Mouse (Mus musculus) testis, postnatal 14 days (tissue): ENCODE results near the gene Csk.
A peak's percentile ranks its signal among the peaks of the same experiment; 100 is the strongest.

Source experiments
- DNase-seq: peaks from one replicate; pipeline ENCODE4 v3.0.0; 2021; ENCODE audit warnings: low spot score

Gene Csk

DNA sequence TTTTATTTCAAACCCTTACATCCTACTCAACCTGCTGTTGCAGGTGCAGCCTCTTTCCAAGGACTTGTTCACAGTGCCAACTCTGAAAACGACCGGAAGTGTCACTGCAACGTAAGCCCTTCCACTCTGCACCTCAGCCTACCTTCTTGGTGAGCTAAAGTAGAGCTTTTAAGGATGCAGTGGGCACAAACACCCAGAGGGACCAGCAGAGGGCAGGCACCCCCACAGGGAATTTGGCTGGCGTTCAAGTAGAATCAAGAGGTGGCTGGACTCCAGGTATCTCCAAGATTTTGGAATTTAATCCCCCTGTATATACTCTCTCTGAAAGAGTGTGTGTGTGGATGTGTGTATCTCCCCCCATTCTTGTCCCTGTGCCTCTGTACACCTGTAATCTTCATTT is 4.4 kb upstream of the Csk start:
- no peak for DNase-seq

- DNase-seq = no peak
These were observed 3.4 kb upstream of the Csk start for GRCm38 (mm10) chr9:57656631-57657350.

DNA sequence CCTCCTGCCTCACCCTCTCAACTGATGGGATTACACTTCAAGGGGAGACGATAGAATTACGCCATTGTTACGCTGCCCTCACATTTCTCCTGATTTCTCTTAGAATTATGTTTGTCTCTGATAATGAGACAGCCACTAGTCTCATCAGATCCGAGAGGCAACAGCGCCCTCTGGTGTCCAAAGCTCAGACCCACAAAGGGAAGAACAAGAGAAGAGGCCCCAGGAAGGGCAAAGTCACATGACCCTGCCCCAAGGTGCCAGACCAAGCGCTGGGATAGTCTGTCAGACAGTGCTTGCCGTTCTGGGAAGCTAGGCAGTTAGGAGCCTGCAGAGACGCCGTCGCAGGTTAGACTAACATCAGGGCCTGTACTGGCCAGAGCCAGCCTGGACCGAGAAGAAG is 2.3 kb upstream of the Csk start:
- DNase-seq = peak; percentile 87

GRCm38 (mm10) chr9:57654966-57655365 is 1.5 kb upstream of the Csk start:
- DNase-seq = no peak

GRCm38 (mm10) chr9:57652855-57653254 is 576 bp downstream of the Csk start:
- no peak for DNase-seq

DNA sequence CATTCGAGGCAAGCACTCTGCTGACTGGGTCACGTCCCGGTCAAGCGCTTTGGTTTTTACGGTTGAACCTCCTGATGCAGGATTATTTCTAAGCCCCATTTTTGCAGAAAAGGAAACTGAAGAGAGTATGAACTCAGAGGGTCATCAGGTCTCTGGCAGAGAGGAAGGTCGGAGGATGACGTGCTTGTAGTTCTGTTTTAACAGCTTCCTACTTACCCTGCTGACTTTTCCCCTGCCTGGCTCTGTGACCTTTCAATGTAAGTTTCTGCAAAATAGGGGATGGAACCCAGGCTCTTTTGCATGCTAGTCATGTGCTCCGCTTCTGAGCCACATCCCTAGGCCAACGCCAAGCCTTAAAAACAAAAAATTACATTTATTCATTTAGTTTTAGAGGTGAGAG is 1.1 kb downstream of the Csk start:
- no peak for DNase-seq

DNA sequence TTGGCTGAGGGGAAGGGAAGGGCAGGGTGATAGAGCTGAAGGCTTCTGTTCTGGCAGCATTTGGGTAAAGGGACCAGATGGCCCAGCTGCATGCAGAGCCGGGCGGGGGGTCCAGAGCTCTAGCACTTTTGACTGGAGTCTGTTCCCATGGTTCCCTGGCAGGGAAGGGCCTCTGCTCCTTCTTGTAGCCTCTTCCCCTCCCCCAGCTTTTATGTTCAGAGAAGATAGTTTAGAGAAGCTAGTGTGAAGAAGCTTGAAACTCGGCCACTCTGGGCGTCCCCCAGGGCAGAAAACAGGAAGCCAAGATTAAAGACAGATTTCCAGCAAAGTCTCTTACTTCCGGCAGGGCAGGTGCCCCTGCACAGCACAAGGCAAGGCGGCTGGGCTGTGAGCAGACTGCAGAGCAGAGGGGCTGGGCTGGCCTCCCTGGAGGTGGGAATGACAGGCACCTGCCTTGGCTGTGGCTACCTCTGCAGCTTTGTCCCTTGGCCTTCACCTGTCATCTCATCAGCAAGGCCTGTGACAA is 2.6 kb downstream of the Csk start:
- no peak for DNase-seq

DNA sequence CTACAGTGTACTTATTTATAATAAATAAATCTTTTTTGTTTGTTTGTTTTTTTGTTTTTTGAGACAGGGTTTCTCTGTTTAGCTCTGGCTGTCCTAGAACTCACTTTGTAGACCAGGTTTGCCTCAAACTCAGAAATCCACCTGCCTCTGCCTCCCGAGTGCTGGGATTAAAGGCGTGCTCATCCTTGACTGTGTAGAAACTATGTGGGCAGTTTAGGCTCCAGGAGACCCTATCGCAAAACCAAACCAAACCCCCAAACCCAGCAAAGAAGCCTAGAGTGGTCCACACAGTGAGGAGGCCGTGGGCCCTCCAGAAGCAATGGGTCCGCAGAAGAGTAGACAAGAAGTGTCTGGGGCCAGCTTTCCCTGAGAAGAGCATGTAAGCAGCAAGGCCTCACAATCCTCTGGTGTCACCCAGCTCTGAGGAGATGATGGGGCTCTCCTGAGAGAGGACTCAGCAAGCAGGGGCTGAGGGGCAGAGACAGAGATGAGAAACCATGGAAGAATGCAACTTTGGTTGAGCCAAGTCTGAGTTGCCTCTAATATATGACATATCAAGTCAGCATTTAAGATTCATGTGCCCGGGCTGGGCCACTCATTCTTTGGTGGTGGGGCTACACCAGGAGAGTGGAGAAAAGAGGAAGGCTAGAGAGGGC is 3.2 kb downstream of the Csk start:
- DNase-seq = no peak

GRCm38 (mm10) chr9:57647286-57648108 is 5.9 kb downstream of the Csk start:
- DNase-seq = no peak

DNA sequence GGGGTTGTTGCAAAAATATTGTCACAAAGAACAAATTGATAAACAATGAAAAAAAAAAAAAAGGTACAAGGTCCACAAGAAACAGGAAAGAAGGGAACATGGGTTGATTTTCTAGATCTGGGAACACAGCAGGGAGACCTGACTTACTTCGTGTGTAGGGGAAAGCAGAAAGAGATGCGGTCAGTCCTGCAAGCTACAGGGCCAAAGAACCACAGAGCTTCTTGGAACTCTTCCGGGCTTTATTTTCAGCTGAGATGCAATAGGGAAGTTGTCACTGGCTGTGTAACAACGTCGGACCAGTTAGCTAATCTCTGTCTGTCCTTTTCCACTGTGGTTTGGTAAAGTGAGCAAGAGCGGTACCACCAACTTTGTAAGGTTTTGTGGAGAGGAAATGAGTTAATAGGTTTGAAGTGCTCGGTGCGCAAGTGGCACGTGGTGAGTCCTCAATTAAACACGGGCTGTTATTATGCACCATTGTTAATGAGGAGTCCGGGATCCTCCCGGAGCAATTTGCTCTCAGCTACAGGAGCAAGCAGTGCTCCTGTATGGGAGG is 6.8 kb downstream of the Csk start:
- no peak for DNase-seq

DNA sequence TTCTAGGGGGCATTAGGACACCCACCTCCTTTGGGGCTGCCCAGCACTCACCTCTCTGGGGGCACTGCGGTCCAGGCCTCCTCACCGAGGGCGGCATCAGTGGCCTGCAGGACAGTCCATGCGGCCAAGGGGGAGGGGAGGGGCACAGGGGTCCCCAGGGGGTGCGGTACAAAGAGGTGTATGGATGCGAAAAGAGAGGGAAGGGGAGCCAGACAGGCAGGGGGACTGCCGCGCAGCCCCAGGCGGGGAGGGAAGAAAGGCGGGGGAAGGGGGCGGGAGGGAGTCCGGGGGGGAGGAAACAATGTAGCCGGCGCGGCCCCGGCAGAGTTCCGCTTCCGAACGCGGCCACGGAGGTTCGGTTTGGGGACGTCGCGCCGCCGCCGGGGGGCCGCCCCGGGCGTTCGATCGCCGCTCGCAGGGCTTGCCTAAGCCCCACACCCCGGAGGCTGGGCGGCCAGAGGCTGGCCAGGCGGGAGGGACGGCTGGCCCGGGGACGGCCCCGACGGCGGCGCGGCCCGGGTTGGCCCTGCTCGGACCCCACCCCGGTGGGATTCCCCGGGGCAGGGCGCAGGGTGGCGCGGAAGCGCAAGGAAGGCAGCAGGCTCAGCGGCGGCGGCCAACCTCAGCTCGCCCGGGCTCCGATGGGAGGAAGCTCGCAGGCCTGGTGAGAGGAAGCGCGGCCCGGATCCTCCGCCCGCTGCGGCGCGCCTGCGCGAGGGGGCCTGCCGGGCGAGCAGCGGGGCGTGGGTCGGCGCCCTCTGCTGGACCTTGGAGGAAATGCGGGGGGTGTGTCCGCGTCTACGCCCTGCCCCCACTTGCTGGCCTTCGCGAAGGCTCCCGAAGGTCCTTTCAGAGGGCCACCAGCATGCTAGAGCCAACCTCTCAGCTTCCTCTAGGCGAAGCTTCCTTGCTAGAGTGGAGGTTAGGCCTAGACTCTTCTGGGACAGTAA is 8.2 kb downstream of the Csk start:
- DNase-seq = peak; percentile 90

DNA sequence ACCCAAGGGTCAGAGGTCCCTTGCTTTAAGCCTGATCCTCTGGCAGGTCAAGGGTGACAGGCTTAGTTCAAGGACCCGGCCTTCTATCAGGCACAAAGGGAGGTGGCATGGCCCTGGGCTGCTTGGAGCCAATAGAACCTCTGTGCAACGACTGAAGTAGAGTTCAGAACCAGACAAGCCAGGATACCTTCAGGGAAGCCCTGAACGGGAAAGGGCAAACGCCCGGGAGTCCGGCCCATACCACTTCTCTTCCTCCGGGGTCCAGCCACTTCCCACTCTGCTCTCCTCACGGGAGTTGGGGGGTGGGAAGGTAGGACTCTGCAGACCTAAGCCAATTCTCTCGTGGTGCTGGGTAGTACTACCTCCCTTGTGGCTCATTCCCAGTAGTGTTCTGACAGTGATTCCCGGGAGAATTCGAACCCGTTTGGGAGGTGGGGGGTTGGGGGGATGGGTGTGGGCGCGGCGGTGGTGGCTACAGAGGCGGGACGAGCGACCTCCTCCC is 8.9 kb downstream of the Csk start:
- DNase-seq = no peak

DNA sequence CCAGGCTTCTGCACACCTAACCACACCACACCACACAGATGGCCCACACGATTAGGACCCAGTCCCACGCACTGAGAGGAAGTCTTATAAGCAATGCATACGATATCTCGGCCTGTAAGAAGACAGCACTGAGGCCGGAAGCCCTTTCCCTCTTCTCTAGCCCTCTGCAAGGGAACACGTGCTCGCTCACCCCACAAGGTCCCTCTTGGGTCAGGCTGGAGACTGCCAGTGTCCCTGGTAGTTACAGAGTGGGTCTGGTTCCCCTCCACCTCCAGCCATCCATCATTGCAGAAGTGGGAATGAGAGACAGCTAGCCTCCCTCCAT is 9.6 kb downstream of the Csk start:
- no peak for DNase-seq

- DNase-seq = no peak
These were observed 10.1 kb downstream of the Csk start for GRCm38 (mm10) chr9:57643169-57643855.

GRCm38 (mm10) chr9:57641775-57642550 is 11.5 kb downstream of the Csk start:
- no peak for DNase-seq

DNA sequence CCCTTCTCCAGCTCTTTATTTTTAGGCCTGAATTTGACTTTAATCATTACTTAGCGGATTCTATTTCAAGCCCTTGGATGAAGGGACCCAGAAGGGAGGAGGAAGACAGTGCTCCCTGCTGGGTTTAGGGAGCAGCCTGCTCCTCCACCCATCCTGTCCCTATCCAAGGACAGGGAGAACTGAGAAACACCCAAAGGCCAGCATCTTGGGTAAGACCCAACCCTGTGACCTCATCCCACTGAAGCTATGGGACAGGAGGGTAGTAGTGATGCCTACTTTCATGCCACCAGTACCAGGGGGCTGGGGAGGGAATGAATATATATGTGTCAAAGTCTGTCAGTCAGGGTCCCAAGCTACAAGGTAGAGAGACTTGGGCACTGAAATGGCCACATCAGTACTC is 12.4 kb downstream of the Csk start:
- no peak for DNase-seq

DNA sequence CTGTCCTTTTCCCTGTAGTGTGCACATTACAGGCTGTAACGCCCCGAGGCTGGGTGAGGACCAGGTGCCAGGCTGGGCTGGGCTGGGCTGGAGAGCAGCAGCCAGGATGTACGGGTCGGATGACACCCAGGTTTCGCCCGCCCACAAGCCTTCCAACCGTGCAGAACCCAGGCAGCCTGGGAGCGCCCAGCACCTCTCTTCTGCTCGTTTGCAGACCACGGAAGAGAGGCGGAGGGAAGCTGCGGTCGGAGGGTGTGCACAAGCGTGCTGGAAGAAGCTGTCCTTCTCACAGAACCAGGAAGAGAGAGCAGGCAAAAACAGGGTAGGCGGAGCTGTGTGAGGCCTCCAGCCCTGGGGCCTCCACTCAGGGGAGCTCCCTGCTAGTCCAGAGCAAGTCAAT is 13.0 kb downstream of the Csk start:
- peak; percentile 55 for DNase-seq

DNA sequence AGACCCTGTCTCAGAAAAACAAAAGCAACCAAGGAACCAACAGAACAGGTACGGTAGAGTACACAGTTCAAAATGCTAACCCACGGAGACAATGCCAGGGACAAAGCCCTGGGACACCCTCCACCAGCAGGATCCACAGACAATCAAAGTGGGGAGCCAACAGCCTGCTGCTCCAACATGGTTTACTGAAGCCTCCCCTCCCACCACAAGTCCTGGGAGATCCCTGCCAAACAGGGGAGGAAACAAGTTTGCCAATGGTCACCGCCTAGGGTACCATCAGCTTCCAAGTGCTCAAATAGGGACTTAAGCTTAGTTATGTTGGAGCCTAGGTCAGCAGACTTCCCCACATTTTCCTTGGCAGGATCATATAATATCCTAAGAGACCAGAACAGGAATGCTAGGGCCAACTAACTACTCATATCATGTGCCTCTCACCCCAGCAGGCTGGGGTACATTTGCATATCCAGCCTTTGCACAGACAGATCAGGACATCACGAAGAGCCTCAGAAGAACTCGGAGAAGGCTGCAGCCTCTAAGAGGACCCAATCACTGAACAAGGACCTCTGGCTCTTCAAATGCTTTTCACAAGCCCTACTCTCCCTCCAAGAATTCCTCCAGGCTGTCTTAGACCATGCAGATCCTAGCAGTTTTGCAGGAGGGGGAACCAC is 13.6 kb downstream of the Csk start:
- no peak for DNase-seq
